Mouse (Mus musculus) urinary bladder, postnatal 14 days (tissue): ENCODE data around the gene Clec2g.

Experiments used
- DNase-seq: peaks from one replicate; pipeline ENCODE4 v3.0.0; 2021; ENCODE audit warnings: low spot score

The Clec2g gene

DNA sequence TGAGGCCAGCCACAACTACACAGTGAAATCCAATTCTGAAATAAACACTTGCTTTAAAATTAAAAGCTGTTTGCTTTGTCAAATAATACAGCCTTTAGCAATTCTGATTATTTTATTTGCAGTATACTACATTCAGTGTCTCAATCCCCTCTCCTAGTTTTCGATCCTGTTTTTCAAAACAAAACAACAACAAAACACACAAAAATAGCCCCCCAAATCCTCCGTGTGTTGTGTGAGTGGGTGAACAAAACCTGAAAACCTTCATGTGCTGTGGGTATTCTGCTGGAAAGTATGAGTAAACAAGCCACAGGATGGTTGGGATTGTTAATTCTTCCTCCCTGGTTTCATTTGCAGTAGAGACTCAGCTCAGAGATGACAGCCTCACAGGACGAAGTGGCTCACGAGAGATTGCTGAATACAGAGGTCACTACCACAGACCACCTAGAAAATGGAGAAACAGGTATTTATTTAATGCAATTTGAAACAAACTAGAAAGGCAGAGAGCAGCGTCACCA, 79.6 kb downstream of the Clec2g start:
- no peak for DNase-seq

DNA sequence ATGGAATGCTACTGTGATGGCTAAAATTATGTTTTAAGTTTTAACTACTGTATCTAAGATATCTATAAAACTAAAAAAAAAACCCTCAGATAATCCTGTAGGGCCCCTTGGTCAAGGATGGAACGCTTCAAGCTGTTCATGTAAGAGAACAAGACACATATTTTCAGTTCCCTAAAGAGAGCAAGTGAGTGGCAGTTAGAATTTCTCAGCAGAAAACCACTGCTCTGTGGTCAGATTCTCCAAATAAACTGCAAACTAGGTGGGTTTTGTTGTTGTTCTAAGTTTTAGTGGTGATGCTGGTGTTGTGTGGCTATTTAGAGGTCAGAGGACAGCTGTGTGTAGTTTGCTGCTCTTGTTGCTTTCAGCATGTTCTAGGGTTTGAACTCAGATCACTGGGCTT, 80.2 kb downstream of the Clec2g start:
- DNase-seq: no peak

DNA sequence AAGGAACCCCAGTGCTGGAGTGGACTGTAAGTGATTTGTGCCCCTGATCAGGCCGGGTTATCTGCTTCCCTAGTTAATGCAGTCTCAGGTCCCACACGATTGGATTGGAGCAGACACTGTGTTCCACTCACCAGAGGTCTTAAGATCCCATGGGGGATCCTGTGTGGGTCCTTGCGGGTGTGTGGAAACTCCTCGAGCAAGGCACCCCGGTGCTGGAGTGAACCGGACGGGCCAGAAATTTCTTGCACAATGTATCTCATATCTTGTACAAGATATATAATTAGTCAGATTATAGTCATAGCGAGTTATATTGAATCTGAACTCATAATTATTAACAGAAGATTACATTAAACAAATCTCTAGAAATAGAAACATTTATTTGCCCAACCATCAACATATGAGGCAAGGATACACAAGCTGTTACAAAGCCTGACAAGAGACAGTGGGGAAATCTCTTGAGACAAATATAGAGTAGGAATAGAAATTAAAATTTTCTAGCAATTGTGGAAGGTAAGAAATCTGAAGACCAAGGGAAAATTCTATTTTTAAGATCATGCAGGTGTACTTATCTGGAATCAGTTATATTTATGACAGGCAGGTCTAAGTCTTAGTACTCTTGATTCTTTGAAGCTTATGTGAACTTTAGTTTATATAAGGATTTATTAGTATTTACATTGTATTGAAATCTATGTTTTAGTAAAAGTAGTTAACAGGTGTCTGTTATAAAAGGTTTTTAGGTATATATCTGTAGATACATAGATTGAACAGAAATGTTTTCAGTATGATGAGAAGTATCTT, 93.5 kb downstream of the Clec2g start:
- DNase-seq: no peak

DNA sequence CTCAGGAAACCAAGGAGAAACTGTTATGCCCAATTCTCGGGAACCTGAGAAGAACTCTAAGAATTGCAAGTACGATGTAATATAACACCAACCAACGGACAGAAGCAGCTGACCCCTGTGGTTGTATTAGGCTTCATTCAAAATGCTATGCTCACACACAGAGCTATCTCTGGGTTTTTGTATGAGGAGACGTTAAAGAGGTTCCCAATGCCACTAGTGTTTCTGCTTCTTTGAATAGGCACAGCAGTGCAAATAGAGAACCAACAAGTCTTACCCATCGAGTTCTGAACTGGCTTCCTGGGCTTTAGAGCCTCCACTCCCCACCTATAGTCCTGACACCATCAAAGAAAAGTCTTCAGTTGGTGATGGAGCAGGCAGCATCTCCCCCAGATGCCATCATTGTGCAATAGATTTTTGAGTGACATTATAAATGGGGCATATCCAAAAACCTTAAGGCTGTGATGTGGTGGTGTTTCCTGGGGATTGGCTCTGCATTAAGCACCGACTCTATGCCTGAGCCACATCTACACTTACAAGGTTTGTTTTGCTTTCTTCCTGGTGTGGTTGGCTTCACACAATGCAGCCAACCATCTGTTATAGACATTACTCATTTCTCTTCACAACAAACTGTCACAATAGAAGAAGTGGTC, 96.1 kb downstream of the Clec2g start:
- no peak for DNase-seq

DNA sequence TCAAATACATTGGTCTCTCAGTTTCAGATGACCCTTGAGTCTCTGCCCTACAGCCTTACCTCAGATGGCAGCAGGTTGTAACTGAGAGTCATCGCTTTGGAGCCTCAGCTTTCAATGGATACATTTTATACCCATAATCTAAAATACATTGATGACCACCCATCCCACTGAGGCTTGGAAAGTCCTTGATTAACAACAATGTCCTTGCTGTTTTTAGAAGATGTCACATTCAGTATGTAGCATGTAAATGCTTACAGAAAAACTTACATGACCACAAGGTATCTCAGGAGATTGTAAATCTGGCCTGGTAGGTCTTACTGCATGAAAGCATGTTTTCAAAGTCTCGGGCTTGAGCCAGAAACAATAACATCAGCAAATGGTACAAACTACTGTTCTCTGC, 96.8 kb downstream of the Clec2g start:
- no peak for DNase-seq

DNA sequence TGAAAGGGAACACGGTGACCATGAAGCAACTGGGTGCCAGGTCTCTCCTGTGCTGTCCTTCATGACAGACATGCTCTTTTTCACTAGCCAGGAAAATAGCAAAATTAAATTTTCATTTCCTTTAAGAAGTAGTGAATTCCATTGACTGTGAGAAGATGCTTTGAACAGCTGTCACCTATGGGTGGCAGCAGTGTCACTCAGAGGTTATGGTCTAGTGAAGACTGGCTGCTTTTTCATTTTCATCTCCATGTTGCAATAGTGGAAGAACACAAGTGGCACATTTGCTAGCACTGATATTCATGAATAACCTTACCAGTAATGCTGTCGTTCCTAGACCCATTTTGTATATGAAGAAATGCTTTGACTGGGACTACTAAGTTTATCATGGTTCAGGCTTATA, 99.2 kb downstream of the Clec2g start:
- no peak for DNase-seq
